Mouse (Mus musculus): ENCODE results near the gene Htra3.

- no peak for TF ChIP-seq HCFC1 (IDR thresholded peaks at IDR 0.05; ENCODE audit: borderline replicate concordance, insufficient read depth, low read length)
- no peak for TF ChIP-seq CHD2 (IDR thresholded peaks at IDR 0.05; ENCODE audit: low read depth, low read length)
- no peak for TF ChIP-seq ZNF384 (IDR thresholded peaks at IDR 0.05; ENCODE audit: low read depth, low read length)
Observed at GRCm38 (mm10) chr5:35631755-35632154, 47.8 kb downstream of the Htra3 start.
